Mouse (Mus musculus) kidney, embryonic 14.5 days (tissue): ENCODE measurements around the gene Lmtk3. TPM values are rescaled to one million over a fixed set of nuclear protein-coding genes. Genes with fewer than 3 reads are reported as not detected.
A peak's percentile ranks its signal among the peaks of the same experiment; 100 is the strongest.

Experiments
- ATAC-seq: fragments of 200-750 bp; cut with Nextera tagmentation; 2 replicates; pipeline ENCODE4 v1.8.0; 2017; ENCODE audit warnings: moderate number of reproducible peaks, mild to moderate bottlenecking, moderate TSS enrichment, moderate library complexity; ENCODE audit not compliant: low FRiP score, low TSS enrichment
- H3K27ac ChIP-seq: fragments of 300-500 bp; sonication (generic); 2 replicates; pipeline ENCODE4 v1.5.1; 2014; ENCODE audit warnings: low read depth, mild to moderate bottlenecking, low read length, moderate library complexity, mixed read lengths
- H3K27me3 ChIP-seq: fragments of 300-500 bp; sonication (generic); 2 replicates; pipeline ENCODE4 v1.6.1; 2014; ENCODE audit warnings: mild to moderate bottlenecking, low read length; ENCODE audit not compliant: control insufficient read depth, insufficient read depth
- H3K36me3 ChIP-seq: fragments of 300-500 bp; sonication (generic); 2 replicates; pipeline ENCODE4 v1.6.1; 2014; ENCODE audit warnings: low read length, mixed read lengths; ENCODE audit not compliant: control insufficient read depth, insufficient read depth
- H3K4me1 ChIP-seq: fragments of 300-500 bp; sonication (generic); 2 replicates; pipeline ENCODE4 v1.6.1; 2014; ENCODE audit warnings: low read length, mixed read lengths; ENCODE audit not compliant: control insufficient read depth, insufficient read depth
- H3K4me2 ChIP-seq: fragments of 300-500 bp; sonication (generic); replicated peaks from 2 replicates; pipeline ENCODE4 v1.6.1; 2014; ENCODE audit warnings: low read depth, mild to moderate bottlenecking, low read length
- H3K4me3 ChIP-seq: fragments of 300-500 bp; sonication (generic); 2 replicates; pipeline ENCODE4 v1.5.1; 2014; ENCODE audit warnings: mild to moderate bottlenecking, low read length
- H3K9ac ChIP-seq: fragments of 300-500 bp; sonication (generic); 2 replicates; pipeline ENCODE4 v1.6.1; 2014; ENCODE audit warnings: low read depth, mild to moderate bottlenecking, low read length, moderate library complexity
- H3K9me3 ChIP-seq: fragments of 300-500 bp; sonication (generic); 2 replicates; pipeline ENCODE4 v1.6.1; 2016; ENCODE audit warnings: low read length; ENCODE audit not compliant: control insufficient read depth
- WGBS: fragments of 180-500 bp; shearing (Covaris S2); extraction: QIAGEN DNeasy Blood & Tissue Kit; methylation state at CpG from one replicate; pipeline ENCODE4 v1.1.7; 2014; 5-methylcytosine and 5-hydroxymethylcytosine counted together
- polyA plus RNA-seq: library from polyadenylated mRNA; unstranded; fragments of >200 nt; fragmentation: Nextera tagmentation; extraction: Ambion mirVana; gene quantifications from 2 replicates; pipeline ENCODE4 v1.2.1, GENCODE M21; 2014

The Lmtk3 gene
- polyA plus RNA-seq, 1 experiment from 2014 or later = 2.8 TPM

DNA sequence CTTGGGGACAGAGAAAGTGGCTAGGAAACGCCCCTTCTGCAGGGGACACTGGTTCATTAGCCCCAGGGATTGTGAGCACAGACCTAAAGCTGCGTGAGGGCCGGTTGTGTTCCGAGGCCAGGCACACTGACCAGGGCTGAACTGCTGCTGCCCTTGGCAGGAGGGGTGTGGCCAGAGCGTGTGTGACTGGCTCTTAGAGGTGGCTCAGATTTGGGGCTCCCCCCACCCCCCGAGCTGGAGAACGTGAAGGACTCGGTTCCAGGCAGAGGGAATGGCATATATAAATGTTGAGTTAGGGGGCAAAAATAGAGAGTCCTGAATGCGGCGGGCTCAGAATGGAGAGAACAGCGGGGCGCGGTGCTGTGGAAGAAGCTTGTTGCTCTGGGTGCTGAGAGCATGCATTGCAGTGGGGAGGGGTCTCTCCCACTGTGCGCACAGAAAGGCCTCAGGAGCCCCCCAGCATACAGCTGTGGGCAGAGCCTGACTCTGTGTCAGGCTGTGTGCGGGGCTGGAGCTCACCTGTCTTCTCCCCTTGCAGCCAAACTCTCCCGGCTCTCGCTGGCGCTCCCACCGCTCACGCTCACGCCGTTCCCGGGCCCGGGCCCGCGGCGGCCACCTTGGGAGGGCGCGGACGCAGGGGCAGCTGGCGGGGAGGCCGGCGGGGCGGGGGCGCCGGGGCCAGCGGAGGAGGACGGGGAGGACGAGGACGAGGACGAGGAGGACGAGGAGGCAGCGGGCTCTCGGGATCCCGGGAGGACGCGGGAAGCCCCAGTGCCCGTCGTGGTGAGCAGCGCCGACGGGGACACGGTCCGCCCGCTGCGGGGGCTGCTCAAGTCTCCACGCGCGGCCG, 14.3 kb downstream of the Lmtk3 start:
- no peaks in the 10 kb centered on the region for H3K9me3 ChIP-seq
- H3K4me1 ChIP-seq = peaks cover 14% of the 10 kb centered on the region; the same call in 1 of the 2 replicates
- H3K4me2 ChIP-seq = peak overlapping the region; percentile 95
- ATAC-seq = 0 out of 2 replicates have a peak, but pooled peaks have one; percentile 20
- H3K36me3 ChIP-seq = peaks cover 11% of the 10 kb centered on the region
- WGBS = under 1% methylated on average over 54 of the region's 60 CpGs
- peak overlapping the region; percentile 50 for H3K4me3 ChIP-seq
- H3K27me3 ChIP-seq = peaks cover 15% of the 10 kb centered on the region; the same call in 1 of the 2 replicates
- H3K27ac ChIP-seq = no peak overlapping the region
- H3K9ac ChIP-seq = peak overlapping the region; percentile 70

DNA sequence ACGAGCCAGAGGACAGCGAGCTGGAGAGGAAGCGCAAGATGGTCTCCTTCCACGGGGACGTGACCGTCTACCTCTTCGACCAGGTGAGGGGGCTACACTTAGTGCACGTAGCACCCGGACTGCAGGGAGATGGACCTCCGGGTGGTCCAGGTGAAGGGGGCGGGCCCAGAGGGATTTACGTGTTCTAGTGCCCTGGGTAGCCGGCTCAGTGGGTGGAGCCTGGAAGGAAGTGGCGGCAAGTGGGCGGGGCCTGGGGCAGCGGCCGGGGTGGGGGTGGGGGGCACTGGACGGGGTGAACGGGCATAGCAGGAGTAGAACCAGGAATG, 14.9 kb downstream of the Lmtk3 start:
- 5% methylated on average over 18 of the region's 19 CpGs for WGBS
- H3K4me2 ChIP-seq = peak overlapping the region; percentile 95
- peaks cover 10% of the 10 kb centered on the region for H3K36me3 ChIP-seq
- H3K4me3 ChIP-seq = peak overlapping the region; percentile 50
- H3K27me3 ChIP-seq = peaks cover 15% of the 10 kb centered on the region; the same call in 1 of the 2 replicates
- 0 out of 2 replicates have a peak, but pooled peaks have one; percentile 14 for ATAC-seq
- H3K9me3 ChIP-seq = no peaks in the 10 kb centered on the region
- H3K27ac ChIP-seq = no peak overlapping the region
- peak overlapping the region; percentile 70 for H3K9ac ChIP-seq
- H3K4me1 ChIP-seq = peaks cover 14% of the 10 kb centered on the region; the same call in 1 of the 2 replicates

DNA sequence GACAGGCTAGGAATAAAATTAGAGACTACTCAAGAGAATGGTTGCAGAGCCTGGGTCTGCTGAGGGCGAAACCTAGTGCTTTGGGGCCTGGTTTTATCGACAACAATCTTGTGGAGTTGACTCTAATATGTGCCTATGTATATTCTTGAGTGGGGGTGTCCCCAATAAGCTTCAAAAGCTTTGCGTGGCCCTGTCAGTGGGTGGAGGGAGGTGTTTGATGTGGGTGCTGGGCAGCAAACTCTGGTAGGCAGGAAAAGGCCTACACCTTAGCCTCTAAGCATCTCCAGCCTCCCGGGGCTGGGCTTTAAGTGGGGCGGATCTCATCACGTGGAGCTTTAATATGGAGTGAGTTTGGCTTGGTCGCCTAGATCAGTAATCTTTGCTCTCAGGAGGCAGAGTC, 15.4 kb downstream of the Lmtk3 start:
- H3K36me3 ChIP-seq = peaks cover 5% of the 10 kb centered on the region
- H3K4me3 ChIP-seq = peak overlapping the region; percentile 50; the same call in 1 of the 2 replicates
- WGBS = 58% methylated on average over 7 of the region's 7 CpGs
- no peak overlapping the region for H3K9ac ChIP-seq
- H3K4me2 ChIP-seq = peak overlapping the region; percentile 95
- peaks cover 15% of the 10 kb centered on the region; the same call in 1 of the 2 replicates for H3K27me3 ChIP-seq
- ATAC-seq = no peak
- no peaks in the 10 kb centered on the region for H3K9me3 ChIP-seq
- peaks cover 14% of the 10 kb centered on the region; the same call in 1 of the 2 replicates for H3K4me1 ChIP-seq
- no peak overlapping the region for H3K27ac ChIP-seq

DNA sequence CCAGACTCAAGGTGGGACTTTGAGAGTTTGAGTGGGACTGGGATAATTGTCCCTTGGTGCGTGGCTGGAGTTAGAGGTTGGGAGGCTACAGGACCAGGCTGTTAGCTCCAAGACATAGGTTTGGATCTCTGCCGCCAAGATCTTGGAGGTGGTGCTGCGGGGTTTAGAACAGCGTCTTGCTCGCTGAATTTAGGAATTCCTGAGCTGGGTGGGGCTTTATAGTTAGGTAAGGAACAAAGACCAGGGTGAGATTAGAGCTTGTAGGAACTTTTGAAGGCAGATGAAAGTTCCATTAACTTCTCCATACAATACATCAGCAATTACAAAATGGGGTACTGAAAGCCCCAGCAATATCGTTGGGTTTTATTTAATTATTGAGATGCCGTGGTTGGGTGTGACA, 16.5 kb downstream of the Lmtk3 start:
- Histone ChIP-seq H3K27ac (no peak overlapping the region), H3K4me1 (peaks cover 14% of the 10 kb centered on the region; the same call in 1 of the 2 replicates), H3K27me3 (peaks cover 14% of the 10 kb centered on the region; the same call in 1 of the 2 replicates), H3K4me3 (peak overlapping the region; percentile 14; the same call in 1 of the 2 replicates), H3K4me2 (peak overlapping the region; percentile 39), H3K36me3 (peaks cover 5% of the 10 kb centered on the region), H3K9me3 (no peaks in the 10 kb centered on the region), H3K9ac (no peak overlapping the region)
- 37% methylated on average over 7 of the region's 7 CpGs for WGBS
- no peak for ATAC-seq

DNA sequence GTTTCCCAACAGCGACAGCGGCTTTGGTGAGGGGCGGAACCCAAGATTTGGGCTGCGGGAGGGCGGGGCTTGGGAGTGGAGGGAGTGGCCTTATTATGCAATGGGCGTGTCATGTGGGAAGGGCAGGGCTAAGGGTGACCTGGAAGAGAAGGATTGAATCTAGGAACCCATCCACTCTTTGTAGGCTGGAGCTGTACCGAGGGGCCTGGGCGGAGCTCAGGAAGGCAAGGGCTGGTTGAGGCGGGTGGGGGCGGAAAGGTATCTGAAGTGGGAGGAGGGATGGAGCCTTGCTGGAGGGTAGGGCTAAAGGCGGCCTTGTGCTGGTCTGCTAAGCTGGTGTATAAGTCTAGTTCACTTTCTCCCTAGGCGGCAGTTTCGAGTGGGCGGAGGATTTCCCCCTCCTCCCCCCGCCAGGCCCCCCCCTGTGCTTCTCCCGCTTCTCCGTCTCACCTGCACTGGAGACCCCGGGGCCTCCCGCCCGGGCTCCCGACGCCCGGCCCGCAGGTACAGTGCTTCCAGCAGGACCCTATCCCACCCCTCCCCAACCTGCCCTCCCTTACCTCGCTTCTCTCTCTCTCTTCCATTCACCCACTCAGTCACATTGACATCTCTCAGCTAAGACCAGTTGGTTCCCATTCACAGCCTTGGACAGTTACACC, 17.1 kb downstream of the Lmtk3 start:
- 17% methylated on average over 20 of the region's 25 CpGs for WGBS
- no peak overlapping the region for H3K9ac ChIP-seq
- H3K27ac ChIP-seq = no peak overlapping the region
- peak overlapping the region; percentile 39 for H3K4me2 ChIP-seq
- peak; percentile 42 for ATAC-seq
- peaks cover 5% of the 10 kb centered on the region; the same call in 1 of the 2 replicates for H3K36me3 ChIP-seq
- no peaks in the 10 kb centered on the region for H3K9me3 ChIP-seq
- peak overlapping the region; percentile 14; the same call in 1 of the 2 replicates for H3K4me3 ChIP-seq
- peaks cover 14% of the 10 kb centered on the region; the same call in 1 of the 2 replicates for H3K4me1 ChIP-seq
- peaks cover 11% of the 10 kb centered on the region; the same call in 1 of the 2 replicates for H3K27me3 ChIP-seq

DNA sequence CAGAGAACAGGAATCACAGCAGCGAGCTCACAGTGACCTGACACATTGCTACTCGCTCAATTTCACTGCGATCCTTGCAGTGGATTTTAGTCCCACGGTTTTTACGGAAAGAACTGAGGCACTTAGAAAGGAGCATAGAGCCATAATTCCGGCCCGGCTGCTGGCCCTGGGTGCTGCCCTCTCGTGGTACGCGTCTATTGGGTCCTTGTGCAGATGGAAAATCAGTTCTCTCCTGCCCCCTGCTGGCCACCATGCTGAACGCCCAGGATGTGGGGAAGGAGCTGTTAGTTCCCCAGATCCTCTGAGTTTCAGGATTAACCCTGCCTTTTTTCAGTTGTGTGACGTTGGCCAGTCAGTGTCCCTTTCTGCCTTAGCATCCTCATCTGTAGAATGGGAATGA, 17.8 kb downstream of the Lmtk3 start:
- Histone ChIP-seq H3K4me2 (peak overlapping the region; percentile 39; the same call in 1 of the 2 replicates), H3K27ac (no peak overlapping the region), H3K9ac (no peak overlapping the region), H3K9me3 (no peaks in the 10 kb centered on the region), H3K27me3 (peaks cover 11% of the 10 kb centered on the region; the same call in 1 of the 2 replicates), H3K4me3 (0 out of 2 replicates have a peak overlapping the region, but pooled peaks have one; percentile 1), H3K36me3 (0 out of 2 replicates have a peak, but pooled peaks cover 5% of the 10 kb centered on the region), H3K4me1 (peaks cover 14% of the 10 kb centered on the region; the same call in 1 of the 2 replicates)
- ATAC-seq = peak; percentile 40
- 4% methylated on average over 12 of the region's 12 CpGs for WGBS

DNA sequence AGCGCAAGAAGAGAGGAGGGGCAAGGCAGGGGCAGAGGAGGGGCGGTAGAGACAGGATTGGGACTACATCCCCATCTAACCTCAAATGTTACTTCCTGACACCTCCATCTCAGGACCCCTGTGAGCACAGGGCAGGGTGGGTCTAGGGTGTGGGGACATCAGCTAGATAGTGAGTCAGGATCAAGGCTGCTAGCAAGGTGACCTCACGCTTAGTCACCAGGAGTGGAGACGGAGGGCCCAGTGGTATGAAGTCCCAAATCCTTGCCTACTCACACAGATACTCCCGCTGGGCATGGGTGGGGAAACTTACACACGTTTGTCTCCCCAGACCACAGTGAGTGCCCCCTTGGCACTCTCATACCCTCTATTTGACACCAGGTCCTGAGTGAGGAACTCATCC, 19.0 kb downstream of the Lmtk3 start:
- H3K9ac ChIP-seq = no peak overlapping the region
- peaks cover 15% of the 10 kb centered on the region for H3K36me3 ChIP-seq
- peaks cover 11% of the 10 kb centered on the region; the same call in 1 of the 2 replicates for H3K4me1 ChIP-seq
- 95% methylated on average over 6 of the region's 6 CpGs for WGBS
- no peak overlapping the region for H3K27ac ChIP-seq
- H3K4me2 ChIP-seq = no peak overlapping the region
- no peak overlapping the region for H3K4me3 ChIP-seq
- H3K9me3 ChIP-seq = no peaks in the 10 kb centered on the region
- peaks cover 9% of the 10 kb centered on the region; the same call in 1 of the 2 replicates for H3K27me3 ChIP-seq
- no peak for ATAC-seq

DNA sequence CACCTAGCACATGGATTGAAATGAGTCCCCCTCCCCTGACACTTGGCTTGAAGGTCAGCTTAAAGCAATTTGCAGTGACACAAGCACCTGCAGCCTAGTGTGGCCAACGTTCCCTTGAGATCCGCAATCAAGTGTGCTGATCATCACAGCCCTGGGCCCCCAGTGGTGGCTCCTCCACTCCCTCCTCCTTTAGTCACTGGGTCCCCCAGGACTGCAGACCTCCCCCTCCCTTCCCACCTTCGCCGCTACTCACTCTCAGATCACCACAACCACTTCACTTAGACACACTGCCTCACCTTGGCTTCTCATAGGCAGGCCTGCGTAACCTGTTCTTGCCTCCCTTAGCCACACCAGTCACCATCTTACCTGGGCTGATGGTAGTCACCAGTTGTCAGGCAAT, 22.4 kb downstream of the Lmtk3 start:
- H3K36me3 ChIP-seq = peaks cover 49% of the 10 kb centered on the region
- 66% methylated on average over 5 of the region's 5 CpGs for WGBS
- H3K4me3 ChIP-seq = no peak overlapping the region
- no peaks in the 10 kb centered on the region for H3K4me1 ChIP-seq
- no peak overlapping the region for H3K9ac ChIP-seq
- ATAC-seq = no peak
- no peak overlapping the region for H3K27ac ChIP-seq
- no peak overlapping the region for H3K4me2 ChIP-seq
- H3K27me3 ChIP-seq = no peaks in the 10 kb centered on the region
- H3K9me3 ChIP-seq = no peaks in the 10 kb centered on the region
